ENCODE assay signal across 7 mouse cellular contexts in the genomic region with DNA sequence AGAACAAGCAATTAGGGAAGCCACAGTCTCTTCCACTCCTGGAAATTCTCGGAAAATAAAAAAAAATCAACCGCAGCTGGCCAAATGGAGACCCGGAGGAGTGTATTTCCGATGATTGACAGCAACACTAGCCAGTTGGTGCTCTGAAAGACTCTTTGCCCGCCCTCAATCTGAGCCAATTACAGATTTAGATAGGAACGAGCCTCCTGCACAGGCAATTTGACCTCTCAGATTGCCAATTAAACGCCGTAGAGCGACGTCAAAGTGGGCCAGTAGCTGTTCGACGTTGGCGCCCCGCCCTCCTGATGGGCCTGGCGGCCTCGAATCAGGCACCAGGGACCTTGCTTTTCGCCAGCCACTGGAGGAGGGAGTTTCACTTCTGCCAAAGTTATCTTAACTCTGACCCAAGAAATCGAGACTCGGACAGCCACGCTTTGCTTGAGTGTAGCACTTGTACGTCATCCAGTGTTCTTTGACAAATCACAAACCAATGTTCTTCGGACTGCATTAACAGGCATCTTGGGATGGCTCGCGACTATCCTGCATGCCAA. TPM values are rescaled to one million over a fixed set of nuclear protein-coding genes. Genes with fewer than 3 reads are reported as not detected.
DNase-seq lines count a peak whose midpoint lies in the region; ATAC-seq lines count a peak whose summit lies in the region.

A gene (minus strand): TSS at position 83 of the 551 bp plus-strand sequence.

- peak within 1 kb of the TSS; percentile 69 for H3K4me2 ChIP-seq in embryonic facial prominence, embryonic 12.5 days (replicated peaks)
- H3K4me2 ChIP-seq in limb, embryonic 11.5 days (ENCODE audit: low read depth, severe bottlenecking): peak within 1 kb of the TSS; percentile 62
- peak within 1 kb of the TSS; percentile 87 for H3K4me2 ChIP-seq in midbrain, embryonic 14.5 days (ENCODE audit: low read length)

- H3K27ac ChIP-seq in embryonic facial prominence, embryonic 12.5 days: peak within 1 kb of the TSS; percentile 88
- no peak within 1 kb of the TSS; the same call in 1 of the 2 replicates for H3K27ac ChIP-seq in limb, embryonic 11.5 days (replicated peaks; ENCODE audit: low read depth, low read length)
- peak within 1 kb of the TSS; percentile 71 for H3K27ac ChIP-seq in midbrain, embryonic 14.5 days (replicated peaks; ENCODE audit: low read depth, low read length)

- peak; percentile 97 for DNase-seq in adrenal gland, postnatal 25 days
- DNase-seq in heart, adult 11 months: peak; percentile 100
- DNase-seq in kidney, adult 18-20 months: peak; percentile 99
- DNase-seq in limb, embryonic 11.5 days (ENCODE audit: low spot score): peak; percentile 97
- peak; percentile 97 for DNase-seq in midbrain, embryonic 14.5 days
- DNase-seq in spleen, adult 18-20 months: peak; percentile 94 to 96

- H3K36me3 ChIP-seq in embryonic facial prominence, embryonic 12.5 days: no peaks in the 10 kb centered on the region
- no peaks in the 10 kb centered on the region for H3K36me3 ChIP-seq in limb, embryonic 11.5 days (ENCODE audit: control insufficient read depth, insufficient read depth, low read length)
- H3K36me3 ChIP-seq in midbrain, embryonic 14.5 days (ENCODE audit: control insufficient read depth, insufficient read depth, low read length): no peaks in the 10 kb centered on the region

- no peaks in the 10 kb centered on the region for H3K9me3 ChIP-seq in embryonic facial prominence, embryonic 12.5 days
- H3K9me3 ChIP-seq in limb, embryonic 11.5 days (ENCODE audit: control insufficient read depth, low read length): no peaks in the 10 kb centered on the region
- no peaks in the 10 kb centered on the region for H3K9me3 ChIP-seq in midbrain, embryonic 14.5 days (ENCODE audit: control insufficient read depth, low read length)

- H3K9ac ChIP-seq in embryonic facial prominence, embryonic 12.5 days: peak within 1 kb of the TSS; percentile 80
- peak within 1 kb of the TSS; percentile 69 for H3K9ac ChIP-seq in limb, embryonic 11.5 days (ENCODE audit: low read length)
- peak within 1 kb of the TSS; percentile 72 for H3K9ac ChIP-seq in midbrain, embryonic 14.5 days (replicated peaks; ENCODE audit: low read length)

- H3K27me3 ChIP-seq in embryonic facial prominence, embryonic 12.5 days: no peaks in the 10 kb centered on the region
- H3K27me3 ChIP-seq in limb, embryonic 11.5 days (ENCODE audit: control insufficient read depth, insufficient read depth, low read length): no peaks in the 10 kb centered on the region
- no peaks in the 10 kb centered on the region for H3K27me3 ChIP-seq in midbrain, embryonic 14.5 days (ENCODE audit: control insufficient read depth, insufficient read depth, low read length)

- ATAC-seq in embryonic facial prominence, embryonic 12.5 days (ENCODE audit: insufficient number of reproducible peaks, insufficient read depth, low FRiP score, low TSS enrichment): peak; percentile 97
- peak; percentile 97 for ATAC-seq in limb, embryonic 11.5 days (ENCODE audit: insufficient number of reproducible peaks, low FRiP score, low TSS enrichment, low read depth)
- peak; percentile 97 for ATAC-seq in midbrain, embryonic 14.5 days (ENCODE audit: low FRiP score, low TSS enrichment)

- peaks cover 9% of the 10 kb centered on the region for H3K4me1 ChIP-seq in embryonic facial prominence, embryonic 12.5 days
- no peaks in the 10 kb centered on the region for H3K4me1 ChIP-seq in limb, embryonic 11.5 days (ENCODE audit: control insufficient read depth, insufficient read depth, low read length)
- H3K4me1 ChIP-seq in midbrain, embryonic 14.5 days (ENCODE audit: control insufficient read depth, insufficient read depth, low read length): peaks cover 11% of the 10 kb centered on the region

- WGBS in embryonic facial prominence, embryonic 12.5 days: under 1% methylated on average over 24 of the region's 24 CpGs
- under 1% methylated on average over 24 of the region's 24 CpGs for WGBS in limb, embryonic 11.5 days
- WGBS in midbrain, embryonic 14.5 days: under 1% methylated on average over 24 of the region's 24 CpGs

- H3K4me3 ChIP-seq in embryonic facial prominence, embryonic 12.5 days: peak within 1 kb of the TSS; percentile 75
- H3K4me3 ChIP-seq in limb, embryonic 11.5 days (ENCODE audit: low read depth, low read length): peak within 1 kb of the TSS; percentile 64
- peak within 1 kb of the TSS; percentile 81 for H3K4me3 ChIP-seq in midbrain, embryonic 14.5 days (replicated peaks; ENCODE audit: low read depth, low read length)

RNA-seq across cellular contexts. Expression of the gene that starts here (rescaled TPM):
- 40.9 and 59.4 TPM in 2 replicates for total RNA-seq in adrenal gland, postnatal 25 days (2021)
- polyA plus RNA-seq in embryonic facial prominence, embryonic 12.5 days (2016; fragmentation: Nextera tagmentation; extraction: Ambion mirVana): 4.3 and 5.2 TPM in 2 replicates
- 5.0 and 5.8 TPM in 2 replicates for polyA plus RNA-seq in limb, embryonic 11.5 days (2014; fragmentation: Nextera tagmentation; extraction: Ambion mirVana)
- polyA plus RNA-seq in midbrain, embryonic 14.5 days (2014; fragmentation: Nextera tagmentation; extraction: Ambion mirVana): 6.6 and 6.8 TPM in 2 replicates
